Mouse (Mus musculus): ENCODE data around the gene Slc52a3. TPM values are rescaled to one million over a fixed set of nuclear protein-coding genes. Genes with fewer than 3 reads are reported as not detected.

The Slc52a3 gene
- total RNA-seq (2023), result 1 to 10 TPM; 3.1 to 3.4 TPM

GRCm38 (mm10) chr2:151996229-151997189 is at the start of gene Slc52a3:
Gene Slc52a3 (plus strand): TSS chr2:151996511.

GRCm38 (mm10) chr2:151979470-151980354 is 16.6 kb upstream of the Slc52a3 start, which contains the start of gene Fam110a:
Gene Fam110a (minus strand): TSS chr2:151980219.

Other genes starting within 250 kb of the Slc52a3 start
- gene Rspo4, start 153.6 kb upstream of the Slc52a3 start, total RNA-seq (2023), result not detected
- gene Angpt4, start 85.3 kb upstream of the Slc52a3 start, total RNA-seq (2023), result not detected
- 1 to 10 TPM; 4.6 to 5.8 TPM for gene Fam110a, start 16.3 kb upstream of the Slc52a3 start, total RNA-seq (2023)
- not detected for gene Scrt2, start 85.0 kb downstream of the Slc52a3 start, total RNA-seq (2023)
- gene Srxn1, start 109.0 kb downstream of the Slc52a3 start, total RNA-seq (2023), result not detected
- not detected for gene Tcf15, start 147.1 kb downstream of the Slc52a3 start, total RNA-seq (2023)
- 100 to 1,000 TPM; 133 to 140 TPM for gene Csnk2a1, start 230.3 kb downstream of the Slc52a3 start, total RNA-seq (2023)

Data from B cell, adult 67 days (primary cell).